ENCODE assay signal across 9 mouse cellular contexts in the genomic region with DNA sequence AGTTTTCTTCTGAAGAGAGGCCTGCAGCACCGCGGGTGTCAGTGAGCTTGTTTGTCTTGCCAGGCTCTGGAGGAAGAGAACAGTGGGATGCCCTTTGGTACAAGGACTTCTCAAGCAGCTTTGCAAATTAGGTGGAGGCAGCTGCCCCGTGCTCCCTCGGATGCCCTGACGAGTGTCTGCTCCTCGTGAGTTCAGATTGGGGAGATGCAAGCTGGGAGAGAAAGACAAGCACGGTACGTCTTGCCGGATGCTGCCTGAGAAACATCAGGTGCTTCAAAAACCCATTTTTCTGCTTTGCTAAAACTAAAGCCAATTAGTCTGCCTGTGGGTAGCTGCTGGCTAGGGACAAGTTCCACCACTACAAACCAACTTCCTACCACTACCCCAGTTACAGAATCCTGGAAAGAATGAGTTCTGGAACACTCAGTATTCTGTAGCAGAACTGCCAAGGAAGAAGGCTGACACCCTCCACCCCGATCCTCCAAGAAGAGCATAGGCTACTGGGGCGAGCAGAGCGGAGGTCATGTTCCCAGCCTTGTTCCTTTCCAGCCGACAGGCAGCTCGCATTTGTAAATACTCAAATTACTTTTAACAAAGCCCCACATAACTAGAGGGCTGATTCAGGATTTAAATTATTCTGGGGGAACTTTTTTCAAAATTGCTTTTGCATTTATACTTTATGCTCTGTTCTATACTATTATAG.
DNase-seq lines count a peak whose midpoint lies in the region; ATAC-seq lines count a peak whose summit lies in the region.
"Had no signal": no experiment of that assay in that cellular context is flagged by ENCODE, and none has a peak within 500 bp of the region (broad histone marks: within the 10 kb centered on the region; RNA-seq: fewer than 3 reads in every experiment).

No protein-coding gene starts in this region.

- WGBS in heart, embryonic 10.5 days = 8% methylated on average over 14 of the region's 14 CpGs
- 7% methylated on average over 14 of the region's 14 CpGs for WGBS in embryonic facial prominence, embryonic 12.5 days

- no peak overlapping the region for H3K9ac ChIP-seq in embryonic facial prominence, embryonic 12.5 days
- H3K9ac ChIP-seq: liver, embryonic 14.5 days had no signal

- no peak overlapping the region for H3K27ac ChIP-seq in heart, embryonic 10.5 days
- H3K27ac ChIP-seq in embryonic facial prominence, embryonic 12.5 days = no peak overlapping the region
- H3K27ac ChIP-seq: liver, embryonic 14.5 days had no signal

- no peak for DNase-seq in heart, embryonic 10.5 days (ENCODE audit: low spot score)
- no peak for DNase-seq in heart, adult 18-20 months
- DNase-seq in Muller cell, postnatal 12 days (ENCODE audit: inconsistent ontology term) = peak; percentile 36
- DNase-seq in kidney, postnatal 36 days = peak; percentile 4 to 12
- DNase-seq in c-Kit-positive CD71-positive TER-119-positive erythroid progenitor cells, embryonic 14.5 days (ENCODE audit: low spot score) = no peak
- DNase-seq in adrenal gland, postnatal 4 days (ENCODE audit: low spot score in 2 of 2) = no peak
- DNase-seq in left cerebral cortex, adult 11 months (ENCODE audit: low spot score) = no peak

- peak overlapping the region; percentile 20; the same call in 1 of the 2 replicates for H3K4me3 ChIP-seq in heart, embryonic 10.5 days
- H3K4me3 ChIP-seq in embryonic facial prominence, embryonic 12.5 days = no peak overlapping the region

- no peak for ATAC-seq in embryonic facial prominence, embryonic 12.5 days (ENCODE audit: insufficient number of reproducible peaks, insufficient read depth, low FRiP score, low TSS enrichment)

- H3K4me1 ChIP-seq in heart, embryonic 10.5 days = no peaks in the 10 kb centered on the region
- peaks cover 6% of the 10 kb centered on the region; the same call in 1 of the 2 replicates for H3K4me1 ChIP-seq in embryonic facial prominence, embryonic 12.5 days

- H3K4me2 ChIP-seq in embryonic facial prominence, embryonic 12.5 days (replicated peaks) = peak overlapping the region; percentile 32

- no peaks in the 10 kb centered on the region for H3K9me3 ChIP-seq in heart, embryonic 10.5 days
- H3K9me3 ChIP-seq in embryonic facial prominence, embryonic 12.5 days = 0 out of 2 replicates have a peak, but pooled peaks cover 3% of the 10 kb centered on the region

- H3K27me3 ChIP-seq in heart, embryonic 10.5 days (ENCODE audit: insufficient read depth, poor library complexity, severe bottlenecking) = peaks cover 50% of the 10 kb centered on the region
- no peaks in the 10 kb centered on the region for H3K27me3 ChIP-seq in embryonic facial prominence, embryonic 12.5 days

- H3K36me3 ChIP-seq in heart, embryonic 10.5 days = no peaks in the 10 kb centered on the region
- H3K36me3 ChIP-seq in embryonic facial prominence, embryonic 12.5 days = no peaks in the 10 kb centered on the region

Comparison
In these comparisons a context has a peak if more than half of its experiments do, and no peak if none do; other contexts are left out.
1. DNase-seq: peak in Muller cell, postnatal 12 days (single experiment) and kidney, postnatal 36 days (2 of 2); none in heart, embryonic 10.5 days (single experiment), heart, adult 18-20 months (0 of 2), c-Kit-positive CD71-positive TER-119-positive erythroid progenitor cells, embryonic 14.5 days (single experiment), adrenal gland, postnatal 4 days (0 of 2) and left cerebral cortex, adult 11 months (single experiment).